Mouse (Mus musculus): ENCODE measurements at regions not wholly inside any gene's neighbourhood (a gene's known extent, or its start where the extent isn't known, plus 50 kb on each side); places are given as distances from the start of the nearest gene placed in this dataset.

GRCm38 (mm10) chr13:80946034-80946433 is 62.9 kb downstream of the Arrdc3 start:
- DNase-seq, result no peak

- DNase-seq, result no peak
These were observed 64.5 kb downstream of the Arrdc3 start for GRCm38 (mm10) chr13:80947705-80948104.

- DNase-seq, result no peak
These were observed 66.0 kb downstream of the Arrdc3 start for GRCm38 (mm10) chr13:80949133-80949697.

GRCm38 (mm10) chr13:80950239-80950638 is 67.1 kb downstream of the Arrdc3 start:
- no peak for DNase-seq

- DNase-seq, result no peak
These were observed 67.6 kb downstream of the Arrdc3 start for GRCm38 (mm10) chr13:80950803-80951202.

GRCm38 (mm10) chr13:80951327-80951726 is 68.1 kb downstream of the Arrdc3 start:
- no peak for DNase-seq

- no peak for DNase-seq
These were observed 69.7 kb downstream of the Arrdc3 start for GRCm38 (mm10) chr13:80952851-80953250.

GRCm38 (mm10) chr13:80954059-80954645 is 71.0 kb downstream of the Arrdc3 start:
- DNase-seq, result no peak

- no peak for DNase-seq
These were observed 73.8 kb downstream of the Arrdc3 start for GRCm38 (mm10) chr13:80956966-80957365.

- DNase-seq, result no peak
These were observed 74.4 kb downstream of the Arrdc3 start for GRCm38 (mm10) chr13:80957419-80958139.

GRCm38 (mm10) chr13:80959763-80960162 is 76.6 kb downstream of the Arrdc3 start:
- DNase-seq, result no peak

- DNase-seq, result no peak
These were observed 78.9 kb downstream of the Arrdc3 start for GRCm38 (mm10) chr13:80961985-80962617.

GRCm38 (mm10) chr13:80962789-80963590 is 79.8 kb downstream of the Arrdc3 start:
- DNase-seq, result peak; percentile 21

GRCm38 (mm10) chr13:80963591-80963940 is 80.4 kb downstream of the Arrdc3 start:
- DNase-seq, result no peak

- DNase-seq, result no peak
These were observed 88.5 kb downstream of the Arrdc3 start for GRCm38 (mm10) chr13:80971664-80972063.

GRCm38 (mm10) chr13:80974424-80974823 is 91.2 kb downstream of the Arrdc3 start:
- no peak for DNase-seq

- no peak for DNase-seq
These were observed 94.1 kb downstream of the Arrdc3 start for GRCm38 (mm10) chr13:80977266-80977665.

- DNase-seq, result no peak
These were observed 98.0 kb downstream of the Arrdc3 start for GRCm38 (mm10) chr13:80981201-80981600.

GRCm38 (mm10) chr13:80986657-80987056 is 103.5 kb downstream of the Arrdc3 start:
- no peak for DNase-seq

GRCm38 (mm10) chr13:80989756-80990155 is 106.6 kb downstream of the Arrdc3 start:
- no peak for DNase-seq

GRCm38 (mm10) chr13:80992342-80992741 is 109.2 kb downstream of the Arrdc3 start:
- no peak for DNase-seq

- DNase-seq, result no peak
These were observed 125.9 kb downstream of the Arrdc3 start for GRCm38 (mm10) chr13:81008864-81009766.

Measured in thymus, postnatal 25 days (tissue).